In the genomic region with DNA sequence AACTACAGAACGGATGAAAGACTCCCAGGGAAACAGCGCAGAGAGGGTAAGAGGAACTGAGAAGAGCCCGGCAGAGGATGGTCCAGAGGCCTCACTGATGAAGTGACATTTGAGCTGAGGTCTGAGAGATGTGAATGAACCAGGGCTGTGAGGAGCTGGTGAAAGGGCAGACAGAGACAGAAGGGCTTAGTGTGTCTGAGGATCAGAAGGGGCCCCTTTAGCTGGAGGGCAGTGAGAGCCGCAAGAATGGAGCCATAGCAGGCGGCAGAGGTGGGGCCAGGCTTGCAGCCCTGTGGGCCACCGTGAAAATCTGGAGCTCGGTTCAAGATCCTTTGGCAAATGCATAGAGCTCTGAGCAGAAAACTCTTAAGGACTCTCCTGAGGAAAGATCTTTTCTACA, we compare ENCODE assay signal across 1 mouse cellular context.
TF ChIP-seq lines count a peak whose summit lies in the region.

No protein-coding gene starts in this region.

TF ChIP-seq in CH12.LX, 34 proteins besides CTCF, POLR2A, EP300 and RAD21:
- TF ChIP-seq HCFC1 (IDR thresholded peaks at IDR 0.05; ENCODE audit: low read depth, low read length) (no peak), UBTF (IDR thresholded peaks at IDR 0.05; ENCODE audit: low read depth, low read length) (0 out of 2 replicates have a peak, but pooled peaks have one; percentile 54), IRF4 (IDR thresholded peaks at IDR 0.05; ENCODE audit: low read depth, low read length) (peak; percentile 85)
